In the genomic region with DNA sequence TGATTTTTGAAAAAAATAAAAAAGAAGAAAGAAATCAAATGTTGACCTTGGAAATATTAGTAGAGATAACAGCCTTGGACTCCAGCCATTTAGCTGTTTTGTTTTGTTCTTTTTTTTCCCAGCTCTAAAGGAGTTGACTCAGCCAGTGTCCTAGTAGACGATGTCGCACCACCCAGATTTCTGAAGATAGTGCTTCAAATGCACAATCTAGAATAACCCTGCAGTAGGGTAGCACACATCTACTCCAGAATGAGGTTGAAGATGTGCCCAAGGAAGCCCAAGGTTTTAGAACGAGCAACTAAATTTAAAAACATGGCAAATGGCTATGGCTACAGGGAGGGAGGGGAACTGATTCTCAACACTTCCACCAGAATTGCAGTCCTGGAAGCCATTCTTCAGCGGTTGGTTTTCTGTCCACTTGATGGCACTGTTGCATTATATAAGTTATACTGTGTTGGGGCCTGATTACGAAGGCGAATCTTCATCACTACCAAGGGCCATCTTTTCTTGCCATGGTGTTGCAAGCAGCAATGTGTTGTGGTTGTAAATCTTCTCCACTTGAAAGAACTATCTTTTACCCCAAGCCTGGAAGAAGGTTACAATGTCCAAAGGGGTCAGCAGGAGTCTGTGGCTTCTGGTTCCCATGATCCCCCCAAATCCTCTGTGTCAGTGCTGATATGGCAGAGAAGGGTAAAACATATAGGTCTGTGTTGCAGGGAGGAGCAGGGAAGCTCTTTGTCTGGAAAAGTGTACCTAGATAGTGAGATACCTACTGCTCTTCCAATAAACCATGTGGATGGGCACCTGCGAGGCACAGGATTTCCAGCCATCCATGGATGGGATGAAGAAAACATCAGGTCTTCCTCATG, we compare ENCODE assay signal across 9 mouse cellular contexts.
A peak's percentile ranks its signal among the peaks of the same experiment; 100 is the strongest.
DNase-seq lines count a peak whose midpoint lies in the region; ATAC-seq and TF ChIP-seq lines count a peak whose summit lies in the region.
"Had no signal": no experiment of that assay in that cellular context is flagged by ENCODE, and none has a peak within 500 bp of the region (broad histone marks: within the 10 kb centered on the region; RNA-seq: fewer than 3 reads in every experiment).

No protein-coding gene starts in this region.

- no peak for TF ChIP-seq EP300 in liver, postnatal 0 days (IDR thresholded peaks at IDR 0.05; ENCODE audit: low read depth)

- no peak overlapping the region for H3K9ac ChIP-seq in liver, postnatal 0 days (replicated peaks)
- H3K9ac ChIP-seq in kidney, postnatal 0 days (ENCODE audit: low read depth, low read length): no peak overlapping the region
- H3K9ac ChIP-seq in limb, embryonic 13.5 days: no peak overlapping the region

- no peak for ATAC-seq in liver, postnatal 0 days
- ATAC-seq in kidney, postnatal 0 days (replicated peaks; ENCODE audit: low FRiP score, low read depth): 0 out of 2 replicates have a peak, but pooled peaks have one; percentile 43
- ATAC-seq in limb, embryonic 13.5 days (ENCODE audit: low FRiP score, low read depth): peak; percentile 83
- ATAC-seq in CD4-positive, CD25-positive, alpha-beta regulatory T cell, adult 4 months: no peak

- peak; percentile 61 for TF ChIP-seq CTCF in liver, postnatal 0 days (IDR thresholded peaks at IDR 0.05; ENCODE audit: low read depth)
- peak; percentile 83 for TF ChIP-seq CTCF in kidney, postnatal 0 days (IDR thresholded peaks at IDR 0.05; ENCODE audit: low read depth)

- H3K27me3 ChIP-seq in liver, postnatal 0 days (ENCODE audit: insufficient read depth, low read length): no peaks in the 10 kb centered on the region
- H3K27me3 ChIP-seq in kidney, postnatal 0 days (ENCODE audit: insufficient read depth, low read length): no peaks in the 10 kb centered on the region
- H3K27me3 ChIP-seq in limb, embryonic 13.5 days: no peaks in the 10 kb centered on the region

- no peaks in the 10 kb centered on the region for H3K4me1 ChIP-seq in liver, postnatal 0 days (ENCODE audit: insufficient read depth)
- H3K4me1 ChIP-seq in kidney, postnatal 0 days (replicated peaks; ENCODE audit: insufficient read depth, low read length): no peaks in the 10 kb centered on the region
- H3K4me1 ChIP-seq in limb, embryonic 13.5 days: no peaks in the 10 kb centered on the region

- H3K4me3 ChIP-seq in liver, postnatal 0 days (ENCODE audit: low read depth, low read length): no peak overlapping the region
- no peak overlapping the region for H3K4me3 ChIP-seq in kidney, postnatal 0 days (replicated peaks; ENCODE audit: low read depth, low read length)
- no peak overlapping the region for H3K4me3 ChIP-seq in limb, embryonic 13.5 days

- 38% methylated on average over 7 of the region's 7 CpGs for WGBS in liver, postnatal 0 days (ENCODE audit: insufficient replicate concordance)
- WGBS in kidney, postnatal 0 days: 39% methylated on average over 7 of the region's 7 CpGs
- WGBS in limb, embryonic 13.5 days: 45% methylated on average over 7 of the region's 7 CpGs

- no peak overlapping the region for H3K4me2 ChIP-seq in liver, postnatal 0 days (ENCODE audit: low read depth, low read length)
- no peak overlapping the region for H3K4me2 ChIP-seq in kidney, postnatal 0 days (ENCODE audit: low read length)
- H3K4me2 ChIP-seq in limb, embryonic 13.5 days (replicated peaks): no peak overlapping the region

- DNase-seq in liver, postnatal 0 days: peak; percentile 15
- DNase-seq in liver: no peak
- peak; percentile 11 to 35 for DNase-seq in cerebellum, postnatal 36 days
- DNase-seq in gastrocnemius, postnatal 14 days: peak; percentile 9
- peak; percentile 78 for DNase-seq in kidney, postnatal 0 days (ENCODE audit: low spot score)
- peak; percentile 73 for DNase-seq in retina, postnatal 1 day

- no peaks in the 10 kb centered on the region for H3K9me3 ChIP-seq in liver, postnatal 0 days (ENCODE audit: low read length)
- no peaks in the 10 kb centered on the region for H3K9me3 ChIP-seq in kidney, postnatal 0 days (replicated peaks; ENCODE audit: low read length)
- H3K9me3 ChIP-seq in limb, embryonic 13.5 days: no peaks in the 10 kb centered on the region

- intact Hi-C loops in gastrocnemius, postnatal 14 days (cut with DNase I; ENCODE audit: low total_unique reads): loop anchor here (5.0 kb wide), 1 partner anchor 424 kb away; no protein-coding TSS in a partner anchor

- no peaks in the 10 kb centered on the region for H3K36me3 ChIP-seq in liver, postnatal 0 days (replicated peaks; ENCODE audit: insufficient read depth, low read length)
- H3K36me3 ChIP-seq in kidney, postnatal 0 days (ENCODE audit: insufficient read depth, low read length): no peaks in the 10 kb centered on the region
- no peaks in the 10 kb centered on the region for H3K36me3 ChIP-seq in limb, embryonic 13.5 days

- H3K27ac ChIP-seq in liver, postnatal 0 days (ENCODE audit: low read depth): no peak overlapping the region
- no peak overlapping the region for H3K27ac ChIP-seq in kidney, postnatal 0 days
- no peak overlapping the region for H3K27ac ChIP-seq in limb, embryonic 13.5 days
- H3K27ac ChIP-seq: macrophage had no signal

Comparison
In these comparisons a context has a peak if more than half of its experiments do, and no peak if none do; other contexts are left out.
1. ATAC-seq: peak in kidney, postnatal 0 days (single experiment) and limb, embryonic 13.5 days (single experiment); none in liver, postnatal 0 days (single experiment) and CD4-positive, CD25-positive, alpha-beta regulatory T cell, adult 4 months (single experiment).